Mouse (Mus musculus) myocyte (in vitro differentiated cells): Measurements from ENCODE around the gene Ank3. TPM values are rescaled to one million over a fixed set of nuclear protein-coding genes. Genes with fewer than 3 reads are reported as not detected.

Experiments
- H3K27me3 ChIP-seq: one replicate; pipeline ENCODE4 v1.6.1; 2011; ENCODE audit not compliant: control insufficient read depth, insufficient read depth, insufficient read length
- H3K36me3 ChIP-seq: one replicate; pipeline ENCODE4 v1.6.1; 2011; ENCODE audit not compliant: control insufficient read depth, insufficient read depth
- H3K4me2 ChIP-seq: one replicate; pipeline ENCODE4 v1.6.1; 2011; ENCODE audit warnings: low read depth, control low read depth
- H3K4me3 ChIP-seq: one replicate; pipeline ENCODE4 v1.5.1; 2011; ENCODE audit warnings: mild to moderate bottlenecking, control low read depth, moderate library complexity
- H3K79me2 ChIP-seq: one replicate; pipeline ENCODE4 v1.6.1; 2011; ENCODE audit not compliant: control insufficient read depth, insufficient read depth
- H3ac ChIP-seq: one replicate; pipeline ENCODE4 v1.6.1; 2011; ENCODE audit not compliant: control insufficient read depth, insufficient read length
- CEBPB ChIP-seq: IDR thresholded peaks from 2 replicates; pipeline ENCODE4 v1.6.1; 2011; ENCODE audit warnings: mild to moderate bottlenecking, moderate library complexity; ENCODE audit not compliant: poor library complexity, insufficient read depth, severe bottlenecking
- E2F4 ChIP-seq: IDR thresholded peaks from one replicate; pipeline ENCODE4 v1.6.1; 2011; ENCODE audit warnings: mild to moderate bottlenecking, control low read depth, moderate library complexity; ENCODE audit not compliant: insufficient read depth
- MAX ChIP-seq: IDR thresholded peaks from one replicate; pipeline ENCODE4 v1.6.1; 2011; ENCODE audit warnings: low read depth, mild to moderate bottlenecking, control low read depth
- MYOD1 ChIP-seq, 3 experiments: IDR thresholded peaks; one replicate each; pipeline ENCODE4 v1.6.1; 2011; ENCODE audit warnings: control low read depth in 2 of 3, low read depth in 2 of 3, mild to moderate bottlenecking in 2 of 3, moderate library complexity in 1 of 3; ENCODE audit not compliant: insufficient read length in 2 of 3, control insufficient read depth in 1 of 3
- MYOG ChIP-seq, 3 experiments: IDR thresholded peaks; one replicate each; pipeline ENCODE4 v1.6.1; 2011; ENCODE audit warnings: control low read depth in 2 of 3, low read depth in 2 of 3, mild to moderate bottlenecking in 2 of 3; ENCODE audit not compliant: insufficient read length in 2 of 3, control insufficient read depth in 1 of 3, insufficient read depth in 1 of 3
- POLR2A ChIP-seq: IDR thresholded peaks from one replicate; pipeline ENCODE4 v1.6.1; 2011; ENCODE audit warnings: low read depth, mild to moderate bottlenecking, control low read depth, moderate library complexity; ENCODE audit not compliant: insufficient read length
- POLR2AphosphoS2 ChIP-seq: IDR thresholded peaks from one replicate; pipeline ENCODE4 v1.6.1; 2011; ENCODE audit warnings: low read depth, control low read depth; ENCODE audit not compliant: insufficient read length
- REST ChIP-seq: IDR thresholded peaks from one replicate; pipeline ENCODE4 v1.6.1; 2011; ENCODE audit warnings: mild to moderate bottlenecking, control low read depth, moderate library complexity; ENCODE audit not compliant: insufficient read depth, insufficient read length
- SRF ChIP-seq: IDR thresholded peaks from one replicate; pipeline ENCODE4 v1.6.1; 2011; ENCODE audit warnings: low read depth; ENCODE audit not compliant: control insufficient read depth, insufficient read length
- TCF12 ChIP-seq: IDR thresholded peaks from one replicate; pipeline ENCODE4 v1.6.1; 2011; ENCODE audit warnings: mild to moderate bottlenecking, control low read depth; ENCODE audit not compliant: poor library complexity, insufficient read depth, severe bottlenecking
- TCF3 ChIP-seq: IDR thresholded peaks from one replicate; pipeline ENCODE4 v1.6.1; 2011; ENCODE audit warnings: low read depth, control low read depth; ENCODE audit not compliant: insufficient read length
- USF1 ChIP-seq: IDR thresholded peaks from one replicate; pipeline ENCODE4 v1.6.1; 2011; ENCODE audit warnings: low read depth, mild to moderate bottlenecking, control low read depth, moderate library complexity
- polyA plus RNA-seq: library from polyadenylated mRNA; unstranded; fragments of >200 nt; fragmentation: generic; extraction: Trizol; gene quantifications from one replicate; pipeline ENCODE4 v1.2.1, GENCODE M21; 2012; ENCODE audit warnings: missing spikeins

Gene Ank3
- polyA plus RNA-seq, 1 experiment: 5.5 TPM

GRCm38 (mm10) chr10:69870947-69871346 lies 472.4 kb downstream of the Ank3 start:
- Histone ChIP-seq H3ac (no peak overlapping the region), H3K79me2 (no peaks in the 10 kb centered on the region), H3K27me3 (no peaks in the 10 kb centered on the region), H3K36me3 (no peaks in the 10 kb centered on the region), H3K4me3 (no peak overlapping the region), H3K4me2 (no peak overlapping the region)
- TF ChIP-seq USF1 (no peak), MYOD1 (IDR thresholded peaks at IDR 0.05; ENCODE audit: control insufficient read depth in 1 of 3, insufficient read length in 2 of 3, low read depth in 2 of 3) (no peak), MYOG (IDR thresholded peaks at IDR 0.05; ENCODE audit: control insufficient read depth in 1 of 3, insufficient read depth in 1 of 3, insufficient read length in 2 of 3, low read depth in 2 of 3) (no peak), E2F4 (no peak), POLR2AphosphoS2 (no peak), CEBPB (no peak), TCF3 (no peak), REST (no peak), TCF12 (no peak), MAX (no peak), SRF (no peak), POLR2A (no peak)

- TF ChIP-seq MYOD1 (IDR thresholded peaks at IDR 0.05; ENCODE audit: control insufficient read depth in 1 of 3, insufficient read length in 2 of 3, low read depth in 2 of 3): peak in 2 of 3 experiments; percentile 48 to 49
- TF ChIP-seq TCF12: no peak
- TF ChIP-seq SRF: no peak
- TF ChIP-seq POLR2A: peak; percentile 29
- TF ChIP-seq MYOG (IDR thresholded peaks at IDR 0.05; ENCODE audit: control insufficient read depth in 1 of 3, insufficient read depth in 1 of 3, insufficient read length in 2 of 3, low read depth in 2 of 3): peak in 1 of 3 experiments; percentile 48
- no peaks in the 10 kb centered on the region for H3K36me3 ChIP-seq
- no peaks in the 10 kb centered on the region for H3K27me3 ChIP-seq
- peak overlapping the region; percentile 85 for H3K4me2 ChIP-seq
- H3K79me2 ChIP-seq: no peaks in the 10 kb centered on the region
- H3ac ChIP-seq: no peak overlapping the region
- H3K4me3 ChIP-seq: peak overlapping the region; percentile 2
These were observed 473.7 kb downstream of the Ank3 start for GRCm38 (mm10) chr10:69872182-69872741.

GRCm38 (mm10) chr10:69872892-69873291 lies 474.3 kb downstream of the Ank3 start:
- no peaks in the 10 kb centered on the region for H3K27me3 ChIP-seq

DNA sequence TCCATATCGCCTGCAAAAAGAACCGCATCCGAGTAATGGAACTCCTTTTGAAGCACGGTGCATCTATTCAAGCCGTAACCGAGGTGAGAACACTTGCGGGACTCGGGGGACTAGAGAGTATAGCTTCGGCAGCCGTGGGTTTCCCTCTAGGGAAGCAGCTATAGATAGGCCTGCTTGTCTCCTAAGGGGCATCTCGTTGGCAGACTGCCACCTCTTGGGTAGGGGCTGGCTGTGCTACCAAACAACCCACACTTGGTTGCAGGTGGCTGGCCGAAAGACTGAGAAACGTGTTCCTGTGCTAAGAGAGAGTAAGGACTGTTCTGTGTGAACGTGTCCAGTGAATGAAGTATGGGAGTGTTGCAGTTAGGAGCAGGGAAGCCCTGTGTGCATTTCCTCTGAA lies 476.2 kb downstream of the Ank3 start:
- H3ac ChIP-seq: no peak overlapping the region
- no peak overlapping the region for H3K4me2 ChIP-seq
- TF ChIP-seq USF1: no peak
- no peak for TF ChIP-seq MYOD1 (IDR thresholded peaks at IDR 0.05; ENCODE audit: control insufficient read depth in 1 of 3, insufficient read length in 2 of 3, low read depth in 2 of 3)
- no peak for TF ChIP-seq CEBPB
- no peak for TF ChIP-seq POLR2AphosphoS2
- no peak for TF ChIP-seq REST
- TF ChIP-seq E2F4: no peak
- no peak for TF ChIP-seq MYOG (IDR thresholded peaks at IDR 0.05; ENCODE audit: control insufficient read depth in 1 of 3, insufficient read depth in 1 of 3, insufficient read length in 2 of 3, low read depth in 2 of 3)
- no peak for TF ChIP-seq SRF
- no peak for TF ChIP-seq MAX
- TF ChIP-seq POLR2A: no peak
- TF ChIP-seq TCF12: no peak
- TF ChIP-seq TCF3: no peak
- H3K36me3 ChIP-seq: no peaks in the 10 kb centered on the region
- H3K27me3 ChIP-seq: no peaks in the 10 kb centered on the region
- H3K4me3 ChIP-seq: no peak overlapping the region
- no peaks in the 10 kb centered on the region for H3K79me2 ChIP-seq

More at GRCm38 (mm10) chr10:69872892-69873291, 474.3 kb downstream of the Ank3 start:
- no peaks in the 10 kb centered on the region for H3K79me2 ChIP-seq
- H3ac ChIP-seq: no peak overlapping the region
- H3K36me3 ChIP-seq: no peaks in the 10 kb centered on the region
- H3K4me3 ChIP-seq: peak overlapping the region; percentile 2
- TF ChIP-seq REST (no peak), MAX (no peak), E2F4 (no peak), USF1 (no peak), SRF (no peak)
- peak overlapping the region; percentile 85 for H3K4me2 ChIP-seq

DNA sequence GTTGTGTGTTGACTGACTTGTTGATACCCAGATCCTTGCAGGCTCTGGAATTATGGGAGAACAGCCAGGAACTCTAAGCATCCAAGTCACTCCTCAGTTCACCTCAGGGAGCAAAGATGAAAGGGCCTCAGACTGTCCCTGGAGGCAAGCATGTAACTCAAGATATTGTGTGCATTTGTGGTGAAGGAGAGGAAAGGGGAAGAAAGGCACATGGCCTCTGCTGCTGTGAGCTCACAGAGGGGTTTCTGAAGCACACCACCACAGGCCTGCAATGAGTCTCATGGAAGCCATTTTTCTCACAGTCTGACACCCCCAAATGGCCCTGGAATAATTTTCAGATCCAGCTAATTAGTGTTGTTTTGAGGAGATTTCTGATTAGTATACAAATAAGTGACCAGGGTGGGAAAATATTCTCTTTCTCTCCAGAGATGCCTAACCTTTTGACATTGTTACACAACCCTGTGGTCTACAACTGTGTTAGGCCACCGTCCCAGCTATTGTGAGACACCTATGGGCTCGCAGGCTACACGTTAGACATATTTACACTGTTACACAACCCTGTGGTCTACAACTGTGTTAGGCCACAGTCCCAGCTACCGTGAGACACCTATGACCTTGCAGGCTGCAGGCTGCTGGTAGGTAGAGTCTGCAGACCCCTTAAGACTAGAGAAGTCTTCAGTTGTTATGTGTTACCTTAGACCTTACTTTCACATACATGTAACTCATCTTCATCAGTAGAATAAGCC lies 485.5 kb downstream of the Ank3 start:
- TF ChIP-seq POLR2AphosphoS2 (no peak), POLR2A (no peak)
- Histone ChIP-seq H3K4me3 (no peak overlapping the region), H3K36me3 (no peaks in the 10 kb centered on the region), H3K27me3 (no peaks in the 10 kb centered on the region), H3K79me2 (no peaks in the 10 kb centered on the region), H3K4me2 (no peak overlapping the region), H3ac (no peak overlapping the region)
